Mouse (Mus musculus) ES-E14 (cell line): ENCODE data around the gene Nfib.

ENCODE experiments used
- CHD2 ChIP-seq: IDR thresholded peaks from 2 replicates; pipeline ENCODE4 v1.6.1; 2014; ENCODE audit warnings: mild to moderate bottlenecking, low read depth, low read length, inconsistent platforms
- HCFC1 ChIP-seq: IDR thresholded peaks from 2 replicates; pipeline ENCODE4 v1.6.1; 2012; ENCODE audit warnings: low read length, inconsistent platforms, borderline replicate concordance; ENCODE audit not compliant: insufficient read depth
- MAFK ChIP-seq: IDR thresholded peaks from 2 replicates; pipeline ENCODE4 v1.6.1; 2014; ENCODE audit warnings: mild to moderate bottlenecking, low read depth, low read length, inconsistent platforms; ENCODE audit not compliant: insufficient read depth
- ZC3H11A ChIP-seq: IDR thresholded peaks from 2 replicates; pipeline ENCODE4 v1.6.1; 2012; ENCODE audit warnings: low read depth, mild to moderate bottlenecking, inconsistent platforms, low read length, borderline replicate concordance

DNA sequence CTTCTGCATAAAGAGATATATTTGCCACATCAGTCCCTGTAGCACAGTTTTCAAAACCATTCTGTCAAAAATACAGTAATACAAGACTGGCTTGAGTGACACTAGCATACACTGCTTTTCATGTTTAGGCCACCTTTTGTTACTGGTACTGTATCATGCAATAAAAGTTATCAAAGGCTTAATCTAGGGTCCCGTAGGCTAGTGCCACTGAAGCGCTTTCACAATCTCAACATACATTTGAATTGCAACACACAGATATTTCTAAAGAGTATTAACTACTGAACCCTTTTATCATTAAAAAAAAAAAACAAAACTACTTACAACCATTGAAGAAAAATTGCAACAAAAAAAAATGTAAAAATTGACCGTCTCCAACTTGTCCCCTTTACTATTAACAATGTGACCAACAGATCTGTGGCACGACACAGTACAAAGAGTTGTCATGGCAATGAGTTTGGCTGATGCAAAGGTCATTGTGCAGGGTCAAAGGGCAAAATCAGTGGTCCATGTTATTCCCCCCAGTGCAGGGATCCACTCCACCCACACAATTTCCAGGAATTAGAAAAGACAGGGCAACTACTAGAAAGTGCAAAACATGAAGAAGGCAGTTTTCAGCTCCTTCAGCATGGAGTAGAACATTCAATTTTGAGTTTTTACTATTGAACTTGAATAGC is 414.2 kb downstream of the Nfib start:
- no peak for TF ChIP-seq CHD2
- TF ChIP-seq MAFK, result no peak
- TF ChIP-seq ZC3H11A, result no peak
- no peak for TF ChIP-seq HCFC1
